Mouse (Mus musculus) left cerebral cortex, postnatal 4 days (tissue): ENCODE results near the gene Birc7. TPM values are rescaled to one million over a fixed set of nuclear protein-coding genes. Genes with fewer than 3 reads are reported as not detected.

Source experiments
- DNase-seq: peaks from one replicate; pipeline ENCODE4 v3.0.0-alpha.2; 2022
- intact Hi-C: fragments of 180-260 bp; cut with DNase I; formaldehyde crosslinking; loops from one replicate; pipeline ENCODE4 v1.15.1; 2025
- total RNA-seq, 2 experiments: library from RNA; stranded (reverse); gene quantifications; 2 replicates each; pipeline ENCODE4 v1.2.3; 2021

Gene Birc7
- total RNA-seq, result not detected

- intact Hi-C loops, result loop anchor here (5.0 to 10.0 kb wide), 2 partner anchors 34 to 136 kb away; no protein-coding TSS in a partner anchor
- DNase-seq, result no peak
Observed at GRCm38 (mm10) chr2:180928723-180929122, at the start of gene Birc7. Gene Birc7 (plus strand): TSS chr2:180929023.

GRCm38 (mm10) chr2:180879365-180880067 is 49.3 kb upstream of the Birc7 start:
- intact Hi-C loops, result no loop called here
- peak; percentile 65 for DNase-seq

- intact Hi-C loops, result no loop called here
- no peak for DNase-seq
Observed at GRCm38 (mm10) chr2:180881281-180881680, 47.5 kb upstream of the Birc7 start.

- DNase-seq, result no peak
- intact Hi-C loops, result no loop called here
Observed at GRCm38 (mm10) chr2:180885270-180885669, 43.6 kb upstream of the Birc7 start.

DNA sequence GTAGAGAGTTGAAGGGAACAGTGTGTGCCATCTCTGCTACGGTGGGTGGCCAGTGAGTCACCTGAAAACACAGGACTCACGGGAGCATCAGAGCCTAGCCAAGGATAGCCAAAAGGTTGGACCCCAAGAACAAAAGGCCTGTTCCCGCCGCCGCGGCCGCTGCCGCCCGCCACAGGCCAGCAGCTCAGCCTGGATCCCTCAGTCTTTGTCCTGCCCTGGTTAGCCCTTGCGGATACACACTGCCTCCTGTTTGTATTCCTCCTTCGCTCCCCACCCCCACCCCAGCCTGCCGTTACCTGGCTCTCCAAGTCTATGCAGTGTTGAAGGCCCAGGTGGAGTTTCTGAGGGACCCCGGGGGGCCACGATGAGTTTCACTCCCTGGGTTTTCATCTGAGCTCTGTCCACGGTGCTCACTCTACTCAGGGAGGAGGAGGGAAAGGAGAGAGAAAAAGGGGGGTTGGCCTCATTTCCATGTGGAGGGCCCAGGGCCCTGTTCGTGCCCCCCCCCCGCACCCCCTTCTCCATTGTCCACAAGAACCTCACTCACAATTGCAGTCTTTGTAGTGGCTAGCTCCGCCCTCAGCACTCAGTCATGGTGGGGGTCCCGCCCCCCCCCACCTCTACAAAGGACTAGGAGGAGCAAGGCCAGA is 39.4 kb upstream of the Birc7 start:
- no peak for DNase-seq
- intact Hi-C loops, result no loop called here

- intact Hi-C loops, result loop anchor here (5.0 kb wide), 1 partner anchor 63 kb away; no protein-coding TSS in a partner anchor
- no peak for DNase-seq
Observed at GRCm38 (mm10) chr2:180889921-180890280, 38.9 kb upstream of the Birc7 start.

DNA sequence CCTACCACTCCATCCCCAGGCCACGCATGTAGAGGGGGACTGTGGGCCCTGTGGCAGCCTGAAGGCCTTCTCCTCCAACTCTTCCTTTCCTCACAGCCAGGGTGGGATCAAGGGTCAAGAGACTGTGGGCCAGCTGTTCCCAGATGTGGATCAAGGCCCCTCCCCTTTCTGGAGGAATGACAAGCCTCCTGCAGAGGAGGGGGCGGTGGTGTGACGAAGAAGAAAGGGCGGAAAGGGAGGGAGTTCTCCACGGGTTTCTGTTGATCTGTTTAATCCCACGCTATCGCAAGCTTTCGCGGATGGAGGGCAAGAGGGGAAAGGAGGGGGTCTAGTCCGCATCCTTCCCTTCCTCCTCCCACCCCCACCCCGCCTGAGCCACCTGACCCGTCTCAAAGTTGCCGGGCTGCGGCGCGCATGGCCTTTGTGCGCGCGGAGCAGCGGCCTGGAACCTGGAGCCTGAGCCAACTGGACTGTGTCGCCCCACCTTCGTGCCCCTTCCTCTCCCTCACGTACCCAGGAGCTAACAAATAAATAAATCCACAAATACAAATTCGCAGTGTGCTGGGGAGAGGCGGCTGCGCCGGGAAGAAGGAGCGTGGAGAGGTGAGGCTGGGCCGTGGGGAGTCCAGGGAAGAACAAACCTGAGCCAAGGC is 38.3 kb upstream of the Birc7 start:
- no peak for DNase-seq
- intact Hi-C loops, result loop anchor here (5.0 kb wide), 1 partner anchor 63 kb away; no protein-coding TSS in a partner anchor

GRCm38 (mm10) chr2:180891075-180891834 is 37.6 kb upstream of the Birc7 start:
- intact Hi-C loops, result loop anchor here (5.0 kb wide), 1 partner anchor 64 kb away; no protein-coding TSS in a partner anchor
- peak; percentile 43 for DNase-seq

GRCm38 (mm10) chr2:180891835-180892323 is 36.9 kb upstream of the Birc7 start:
- no peak for DNase-seq
- intact Hi-C loops, result loop anchor here (5.0 kb wide), 1 partner anchor 65 kb away; no protein-coding TSS in a partner anchor

GRCm38 (mm10) chr2:180892841-180893521 is 35.8 kb upstream of the Birc7 start:
- intact Hi-C loops, result loop anchor here (5.0 kb wide), 1 partner anchor 66 kb away; no protein-coding TSS in a partner anchor
- peak; percentile 90 for DNase-seq

DNA sequence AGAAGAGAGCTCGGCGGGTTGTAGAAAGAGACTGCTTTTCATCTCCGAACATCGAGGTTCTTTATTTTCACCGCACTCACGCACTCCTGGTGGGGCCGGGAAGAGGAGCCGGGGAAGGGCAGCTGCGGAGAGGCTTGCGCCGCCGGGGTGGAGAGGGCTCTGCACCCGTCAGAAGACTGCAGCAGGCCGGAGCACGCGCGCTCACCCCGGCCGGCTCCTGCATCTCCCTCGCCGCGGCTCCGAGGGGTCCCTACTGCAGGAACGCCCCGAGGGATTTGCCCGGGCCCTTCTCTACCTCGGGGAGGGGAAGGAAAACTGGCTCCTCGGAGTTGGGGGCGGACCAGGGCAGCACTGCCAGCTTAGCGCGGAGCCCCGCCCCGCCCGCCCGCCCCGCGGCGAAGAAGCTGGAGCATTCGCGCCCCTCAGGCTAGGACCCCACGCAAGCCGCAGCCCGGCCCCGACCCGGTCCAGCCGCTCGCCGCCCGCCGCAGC is 35.2 kb upstream of the Birc7 start:
- intact Hi-C loops, result loop anchor here (5.0 kb wide), 1 partner anchor 66 kb away; no protein-coding TSS in a partner anchor
- peak; percentile 55 for DNase-seq

GRCm38 (mm10) chr2:180894029-180894623 is 34.7 kb upstream of the Birc7 start:
- intact Hi-C loops, result loop anchor here (5.0 kb wide), 1 partner anchor 67 kb away; no protein-coding TSS in a partner anchor
- DNase-seq, result peak; percentile 54

- intact Hi-C loops, result loop anchor here (5.0 kb wide), 1 partner anchor 67 kb away; no protein-coding TSS in a partner anchor
- peak; percentile 89 for DNase-seq
Observed at GRCm38 (mm10) chr2:180894734-180895133, 34.1 kb upstream of the Birc7 start.

DNA sequence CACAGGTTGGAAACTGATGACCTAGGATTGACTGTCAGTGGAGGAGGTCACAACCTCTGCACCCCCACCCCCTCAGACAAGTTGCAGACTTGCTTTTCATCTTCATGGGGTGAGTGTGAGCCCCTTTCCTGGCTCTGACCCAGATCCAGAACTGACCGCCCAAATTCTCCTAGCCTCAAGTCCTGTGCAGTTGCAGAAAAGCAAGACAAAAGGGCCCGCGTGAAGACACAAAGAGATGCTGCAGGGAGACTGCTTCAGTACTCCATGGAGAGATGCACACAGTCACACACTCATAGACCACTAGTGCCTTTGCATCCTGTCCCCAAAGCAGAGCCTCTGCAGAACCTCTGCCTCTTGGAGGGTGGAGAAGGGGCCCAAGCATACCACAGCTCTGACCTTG is 33.5 kb upstream of the Birc7 start:
- intact Hi-C loops, result no loop called here
- DNase-seq, result no peak

DNA sequence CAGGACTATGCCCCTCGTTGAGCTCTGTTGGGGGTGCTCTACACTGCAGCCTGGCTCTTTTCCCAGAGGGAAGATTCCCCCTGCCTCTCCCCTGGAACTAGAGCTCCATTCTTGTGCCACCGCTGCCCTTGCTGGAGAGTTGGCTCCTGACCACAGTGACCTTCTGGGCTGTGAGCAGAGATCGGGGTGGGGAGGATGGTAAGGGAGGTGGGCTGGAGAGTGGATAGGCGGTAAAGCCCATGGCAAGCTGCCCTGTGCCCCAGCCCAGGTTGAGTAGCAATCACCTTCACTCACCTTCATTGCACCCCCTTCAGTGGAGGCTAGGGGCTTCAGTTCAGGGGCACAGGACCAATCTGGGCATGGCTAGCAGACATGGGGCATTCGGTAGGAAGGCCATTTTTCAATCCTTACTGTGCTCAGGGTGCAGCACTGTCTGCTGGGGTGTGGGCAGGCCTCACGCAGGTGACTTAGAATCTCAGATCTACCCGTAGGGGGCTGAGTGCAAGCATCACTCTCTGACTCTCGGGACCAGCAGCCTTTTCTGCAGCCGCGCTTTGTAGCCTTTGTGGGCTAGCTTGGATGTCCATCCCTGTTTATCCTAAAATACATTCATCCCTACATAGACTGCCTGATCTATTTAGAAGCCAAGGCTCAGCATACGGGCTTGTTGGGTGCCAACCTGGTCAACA is 32.8 kb upstream of the Birc7 start:
- peak; percentile 21 for DNase-seq
- intact Hi-C loops, result no loop called here

- intact Hi-C loops, result no loop called here
Observed at GRCm38 (mm10) chr2:180896819-180897625, 31.8 kb upstream of the Birc7 start.

DNA sequence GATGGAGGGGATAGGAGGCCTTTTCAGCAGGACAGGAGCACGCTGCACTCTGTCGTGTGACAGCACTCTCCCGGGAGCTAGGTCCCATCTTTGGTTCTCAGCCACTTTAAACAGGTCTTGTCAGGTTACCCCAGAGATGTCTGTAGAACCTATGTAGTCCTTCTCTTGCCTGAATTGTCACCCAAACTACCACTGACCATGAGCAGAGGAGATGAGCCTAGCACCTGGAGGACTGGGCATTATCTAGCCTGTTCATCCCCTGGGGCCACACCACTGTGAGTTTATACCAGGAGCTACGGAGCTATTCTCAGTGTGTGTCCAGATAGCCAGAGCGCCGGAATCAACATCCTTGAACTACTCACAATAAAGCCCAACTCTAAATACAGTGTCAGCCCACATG is 31.0 kb upstream of the Birc7 start:
- intact Hi-C loops, result no loop called here
- DNase-seq, result no peak

More at GRCm38 (mm10) chr2:180896819-180897625, 31.8 kb upstream of the Birc7 start:
- no peak for DNase-seq

GRCm38 (mm10) chr2:180902086-180902485 is 26.7 kb upstream of the Birc7 start:
- DNase-seq, result peak; percentile 20
- intact Hi-C loops, result no loop called here
